Mouse (Mus musculus) ES-Bruce4 (cell line): ENCODE measurements at regions not wholly inside any gene's neighbourhood (a gene's known extent, or its start where the extent isn't known, plus 50 kb on each side); places are given as distances from the start of the nearest gene placed in this dataset.

Source experiments
- CTCF ChIP-seq: IDR thresholded peaks from one replicate; pipeline ENCODE4 v1.8.1; 2011; ENCODE audit warnings: low read depth, low read length
- POLR2A ChIP-seq: IDR thresholded peaks from one replicate; pipeline ENCODE4 v1.8.1; 2011; ENCODE audit warnings: low read length; ENCODE audit not compliant: insufficient read depth

DNA sequence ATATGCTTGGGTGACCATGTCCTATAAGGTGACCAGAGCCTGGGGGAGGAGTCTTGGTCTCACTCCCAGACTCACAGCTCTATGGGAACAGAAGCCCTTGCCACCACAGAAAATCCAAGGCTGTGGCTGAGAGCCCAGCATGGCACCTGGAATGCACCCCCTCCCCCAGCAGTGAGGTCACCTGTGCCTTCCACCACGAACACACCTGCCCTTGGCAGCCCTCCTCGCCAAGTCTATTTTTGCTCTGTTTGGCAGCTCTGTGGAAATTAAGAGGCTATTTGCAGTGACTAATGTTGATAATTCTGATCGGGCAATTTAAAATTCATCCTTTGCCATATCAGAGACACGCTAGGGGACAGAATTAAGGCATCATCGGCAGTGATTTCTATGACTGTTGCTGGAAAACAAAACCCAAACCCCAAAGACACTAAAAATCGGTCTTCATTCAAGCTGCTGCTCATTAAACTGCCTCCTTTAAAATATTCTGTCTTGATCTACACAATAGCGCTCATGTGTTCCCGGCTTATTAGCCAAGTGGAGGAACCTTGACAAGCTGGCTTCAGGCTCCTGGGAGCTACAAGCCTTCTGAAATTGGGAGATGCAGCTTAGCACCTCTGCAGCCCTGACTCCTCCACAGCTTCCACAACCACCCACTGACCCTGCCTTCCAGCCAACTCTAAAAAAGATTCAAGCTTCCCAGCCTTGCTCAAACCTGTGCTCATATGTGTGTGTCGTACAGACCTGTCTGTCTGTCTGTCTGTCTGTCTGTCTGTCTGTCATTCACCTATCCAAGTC is 89.0 kb downstream of the 1810013L24Rik start:
- TF ChIP-seq CTCF = no peak
- TF ChIP-seq POLR2A = no peak
